Mouse (Mus musculus) liver, adult 2 months (tissue): ENCODE measurements around the gene Ugt1a6b.

ENCODE experiments used
- CTCF ChIP-seq: fragments of 200-500 bp; IDR thresholded peaks from 2 replicates; pipeline ENCODE4 v1.5.1; 2011; ENCODE audit warnings: low read depth, low read length, control low read depth
- POLR2A ChIP-seq: fragments of 200-500 bp; IDR thresholded peaks from 2 replicates; pipeline ENCODE4 v1.6.1; 2011; ENCODE audit warnings: low read length, control low read depth; ENCODE audit not compliant: insufficient read depth; ENCODE audit errors: extremely low read depth

DNA sequence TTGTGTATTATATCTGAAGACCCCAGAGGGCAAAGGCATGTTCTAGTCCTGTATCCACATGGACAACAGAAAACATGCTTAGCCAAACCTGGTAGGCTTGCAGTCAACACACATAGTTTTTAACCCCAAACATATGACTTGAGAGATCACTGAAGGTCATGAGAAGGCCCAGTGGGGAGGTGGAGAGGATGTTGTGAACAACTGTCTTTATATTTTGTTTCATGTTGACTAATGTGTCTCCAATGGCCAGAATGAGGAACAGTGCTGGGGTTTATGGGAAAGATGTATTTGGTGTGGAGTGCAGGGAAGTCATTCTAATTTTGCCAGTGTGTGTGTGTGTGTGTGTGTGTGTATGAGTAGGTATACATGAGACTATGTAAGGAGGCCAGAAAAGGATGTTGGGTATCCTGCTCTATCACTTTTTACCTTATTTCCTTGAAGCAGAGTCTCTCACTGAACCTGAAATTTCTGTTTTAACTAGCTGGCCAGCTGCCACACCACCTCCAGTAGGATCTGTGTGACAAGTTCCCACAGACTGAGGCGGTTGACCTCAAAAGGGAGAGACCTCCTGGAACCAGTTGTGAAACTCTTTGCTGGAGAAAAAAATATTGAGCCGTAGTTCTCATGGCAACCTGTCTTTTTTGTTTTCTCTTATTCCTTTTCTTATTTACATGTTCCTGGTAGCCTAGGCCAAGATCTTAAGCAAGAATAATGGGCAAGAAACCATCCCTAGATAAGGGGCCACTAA lies 121.2 kb downstream of the Ugt1a6b start:
- TF ChIP-seq CTCF (no peak), POLR2A (no peak)
